Mouse (Mus musculus) heart, postnatal 0 days (tissue): Measurements from ENCODE around the gene AC109138.7. TPM values are rescaled to one million over a fixed set of nuclear protein-coding genes. Genes with fewer than 3 reads are reported as not detected.

Source experiments
- ATAC-seq: fragments of 200-750 bp; cut with Nextera tagmentation; 2 replicates; pipeline ENCODE4 v1.8.0; 2017; ENCODE audit warnings: low read depth, moderate number of reproducible peaks, moderate library complexity; ENCODE audit not compliant: insufficient read depth
- DNase-seq: peaks from one replicate; pipeline ENCODE4 v3.0.0-alpha.2; 2016; ENCODE audit warnings: low spot score
- H3K27ac ChIP-seq: fragments of 300-500 bp; sonication (generic); 2 replicates; pipeline ENCODE4 v1.5.1; 2014; ENCODE audit warnings: low read depth, mild to moderate bottlenecking
- H3K27me3 ChIP-seq: fragments of 300-500 bp; sonication (generic); 2 replicates; pipeline ENCODE4 v1.6.1; 2014; ENCODE audit warnings: low read length, mixed read lengths; ENCODE audit not compliant: control insufficient read depth, insufficient read depth
- H3K36me3 ChIP-seq: fragments of 300-500 bp; sonication (generic); replicated peaks from 2 replicates; pipeline ENCODE4 v1.6.1; 2014; ENCODE audit warnings: low read length, mixed read lengths; ENCODE audit not compliant: control insufficient read depth, insufficient read depth
- H3K4me1 ChIP-seq: fragments of 300-500 bp; sonication (generic); 2 replicates; pipeline ENCODE4 v1.6.1; 2014; ENCODE audit warnings: antibody characterized with exemption; ENCODE audit not compliant: control insufficient read depth, insufficient read depth
- H3K4me2 ChIP-seq: fragments of 300-500 bp; sonication (generic); 2 replicates; pipeline ENCODE4 v1.6.1; 2014; ENCODE audit warnings: low read depth, mild to moderate bottlenecking, low read length, moderate library complexity
- H3K4me3 ChIP-seq: fragments of 300-500 bp; sonication (generic); 2 replicates; pipeline ENCODE4 v1.5.1; 2014; ENCODE audit warnings: low read depth, low read length
- H3K9ac ChIP-seq: fragments of 300-500 bp; sonication (generic); replicated peaks from 2 replicates; pipeline ENCODE4 v1.6.1; 2014; ENCODE audit warnings: low read depth, low read length, mixed read lengths
- H3K9me3 ChIP-seq: fragments of 300-500 bp; sonication (generic); replicated peaks from 2 replicates; pipeline ENCODE4 v1.6.1; 2016; ENCODE audit warnings: low read length; ENCODE audit not compliant: control insufficient read depth
- CTCF ChIP-seq: IDR thresholded peaks from 2 replicates; pipeline ENCODE4 v1.5.1; 2016; ENCODE audit warnings: antibody characterized with exemption, control low read depth, low read depth
- EP300 ChIP-seq: IDR thresholded peaks from 2 replicates; pipeline ENCODE4 v1.6.1; 2016; ENCODE audit warnings: antibody characterized with exemption, low read depth
- WGBS: fragments of 180-500 bp; shearing (Covaris S2); extraction: QIAGEN DNeasy Blood & Tissue Kit; methylation state at CpG from one replicate; pipeline ENCODE4 v1.1.7; 2014; 5-methylcytosine and 5-hydroxymethylcytosine counted together
- polyA plus RNA-seq: library from polyadenylated mRNA; unstranded; fragments of >200 nt; fragmentation: Nextera tagmentation; extraction: Ambion mirVana; gene quantifications from 2 replicates; pipeline ENCODE4 v1.2.1, GENCODE M21; 2015
- total RNA-seq: library from RNA; depleted of rRNA; stranded (reverse); fragments of >200 nt; gene quantifications from 2 replicates; pipeline ENCODE4 v1.2.3, GENCODE M21; 2014; ENCODE audit warnings: low replicate concordance; rRNA removed

Gene AC109138.7
- not detected in 2 replicates for total RNA-seq
- not detected in 2 replicates for polyA plus RNA-seq

DNA sequence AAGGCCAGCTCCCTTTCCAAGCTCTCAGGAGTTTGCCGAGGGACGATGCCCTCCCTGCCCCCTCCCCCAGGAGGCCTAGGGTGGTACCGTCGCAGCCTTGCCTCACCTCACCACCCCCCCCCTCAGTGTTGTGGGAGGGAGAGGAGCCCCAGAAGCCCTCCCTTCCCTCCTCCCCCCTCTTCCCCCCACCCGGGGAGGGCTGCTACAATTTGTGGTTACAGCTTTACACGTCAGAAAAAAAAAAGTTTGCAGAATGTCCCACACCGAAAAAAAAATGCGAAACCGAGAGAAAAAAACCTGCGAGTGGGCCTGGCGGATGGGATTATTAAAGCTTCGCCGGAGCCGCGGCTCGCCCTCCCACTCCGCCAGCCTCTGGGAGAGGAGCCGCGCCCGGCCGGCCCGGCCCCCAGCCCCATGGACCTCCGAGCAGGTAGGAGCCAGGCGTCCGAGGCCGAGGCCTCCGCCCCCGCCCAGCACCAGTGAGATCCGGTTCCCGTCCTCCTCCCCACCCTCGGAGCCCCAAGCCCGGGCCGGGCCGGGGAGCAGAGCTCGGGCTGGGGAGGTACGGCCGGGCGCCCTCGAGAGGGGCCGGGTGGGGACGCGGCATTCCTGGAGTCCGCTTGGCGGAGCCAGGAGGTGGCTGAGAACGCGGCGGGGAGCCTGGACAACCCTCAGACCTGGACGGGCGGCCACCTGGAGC is at the start of gene AC109138.7, which contains the start of gene Clcf1:
AC109138.7 (plus strand) TSS at position 287 of the 700 bp plus-strand sequence.
Clcf1 (plus strand) TSS at position 168 of the 700 bp plus-strand sequence.
- TF ChIP-seq EP300 (no peak), CTCF (no peak)
- Histone ChIP-seq H3K9ac (peak within 1 kb of the TSS; percentile 61), H3K27me3 (peaks cover 42% of the 10 kb centered on the region), H3K4me2 (peak within 1 kb of the TSS; percentile 87), H3K36me3 (no peaks in the 10 kb centered on the region), H3K27ac (peak within 1 kb of the TSS; percentile 59), H3K9me3 (no peaks in the 10 kb centered on the region), H3K4me1 (peaks cover 16% of the 10 kb centered on the region), H3K4me3 (peak within 1 kb of the TSS; percentile 61)
- WGBS = under 1% methylated on average over 47 of the region's 49 CpGs
- DNase-seq (no peak), ATAC-seq (peak; percentile 28; the same call in 1 of the 2 replicates)

- peaks cover 26% of the 10 kb centered on the region for H3K36me3 ChIP-seq
- no peaks in the 10 kb centered on the region for H3K9me3 ChIP-seq
- no peak overlapping the region for H3K9ac ChIP-seq
- H3K4me1 ChIP-seq = peaks cover 7% of the 10 kb centered on the region
- no peak for ATAC-seq
- no peaks in the 10 kb centered on the region for H3K27me3 ChIP-seq
- TF ChIP-seq CTCF (no peak), EP300 (no peak)
- H3K4me2 ChIP-seq = no peak overlapping the region
- 59% methylated on average over 2 of the region's 2 CpGs for WGBS
- no peak overlapping the region for H3K27ac ChIP-seq
- no peak for DNase-seq
- H3K4me3 ChIP-seq = no peak overlapping the region
Observed at GRCm38 (mm10) chr19:4164721-4165120, 49.4 kb upstream of the AC109138.7 start.

DNA sequence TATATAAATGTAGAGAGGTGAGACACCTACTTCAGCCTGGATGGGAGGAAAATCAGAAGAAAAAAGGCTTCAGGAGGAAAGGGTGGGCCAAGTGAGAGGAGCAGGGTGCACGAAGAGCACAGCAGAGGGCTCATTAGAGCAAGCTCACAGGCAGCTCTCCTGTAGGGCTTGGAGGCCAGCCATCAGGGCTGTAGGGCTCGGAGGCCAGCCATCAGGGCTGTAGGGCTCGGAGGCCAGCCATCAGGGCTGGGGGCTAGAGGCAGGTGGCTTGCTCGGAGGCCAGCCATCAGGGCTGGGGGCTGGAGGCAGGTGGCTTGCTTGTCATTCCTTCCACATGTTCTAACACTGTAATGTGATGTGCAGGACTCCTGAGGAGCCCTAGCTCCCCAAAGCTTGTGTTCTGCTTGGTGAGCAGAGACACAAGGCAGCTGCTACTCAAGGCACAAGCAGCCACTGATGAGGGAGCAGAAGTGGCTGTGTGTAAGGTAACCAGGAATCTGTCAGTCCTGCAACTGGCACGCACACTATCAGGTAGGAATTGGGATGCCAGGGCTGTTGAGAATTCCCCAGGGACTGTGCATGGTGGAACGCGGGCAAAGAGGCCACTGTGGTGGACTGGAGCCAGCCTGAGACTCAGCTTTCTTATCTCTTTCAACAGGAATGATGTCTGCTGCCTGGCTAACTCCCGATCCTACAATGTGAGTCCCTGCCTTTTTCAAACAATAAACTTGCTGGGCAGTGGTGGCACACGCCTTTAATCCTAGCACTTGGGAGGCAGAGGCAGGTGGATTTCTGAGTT is 47.3 kb upstream of the AC109138.7 start:
- peak; percentile 72; the same call in 1 of the 2 replicates for TF ChIP-seq EP300
- no peak for TF ChIP-seq CTCF
- ATAC-seq (peak; percentile 10), DNase-seq (peak; percentile 61)
- peak overlapping the region; percentile 79 for H3K27ac ChIP-seq
- H3K4me2 ChIP-seq = no peak overlapping the region
- no peaks in the 10 kb centered on the region for H3K9me3 ChIP-seq
- H3K9ac ChIP-seq = no peak overlapping the region
- H3K4me3 ChIP-seq = no peak overlapping the region
- 32% methylated on average over 9 of the region's 9 CpGs for WGBS
- 0 out of 2 replicates have a peak, but pooled peaks cover 8% of the 10 kb centered on the region for H3K36me3 ChIP-seq
- no peaks in the 10 kb centered on the region for H3K27me3 ChIP-seq
- H3K4me1 ChIP-seq = peaks cover 29% of the 10 kb centered on the region

DNA sequence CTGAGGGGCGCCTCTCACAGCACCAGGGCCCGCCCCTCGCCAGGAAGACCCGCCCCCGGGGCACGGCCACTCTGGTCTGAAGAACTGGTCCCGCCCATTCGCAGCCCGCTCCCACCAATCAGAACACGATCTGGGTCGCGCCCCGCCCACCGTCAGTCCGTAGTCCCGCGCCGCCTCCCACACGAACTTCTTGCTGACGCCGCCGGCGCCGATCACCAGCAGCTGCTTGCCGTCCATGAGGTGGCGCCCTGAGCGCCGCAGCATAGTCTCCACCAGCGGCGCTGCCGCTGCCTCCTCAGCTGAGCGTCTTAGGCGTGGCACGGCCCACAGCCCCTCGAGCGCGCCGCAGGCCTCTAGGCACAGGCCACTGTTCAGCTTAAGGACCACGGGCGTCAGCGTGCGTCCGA is 44.8 kb upstream of the AC109138.7 start:
- Histone ChIP-seq H3K4me2 (peak overlapping the region; percentile 73), H3K27me3 (no peaks in the 10 kb centered on the region), H3K4me3 (peak overlapping the region; percentile 40), H3K4me1 (peaks cover 38% of the 10 kb centered on the region), H3K27ac (peak overlapping the region; percentile 92), H3K9ac (peak overlapping the region; percentile 68), H3K36me3 (0 out of 2 replicates have a peak, but pooled peaks cover 8% of the 10 kb centered on the region), H3K9me3 (no peaks in the 10 kb centered on the region)
- DNase-seq (peak; percentile 99), ATAC-seq (peak; percentile 84)
- peak; percentile 65; the same call in 1 of the 2 replicates for TF ChIP-seq EP300
- peak; percentile 95 for TF ChIP-seq CTCF
- WGBS = under 1% methylated on average over 43 of the region's 43 CpGs

DNA sequence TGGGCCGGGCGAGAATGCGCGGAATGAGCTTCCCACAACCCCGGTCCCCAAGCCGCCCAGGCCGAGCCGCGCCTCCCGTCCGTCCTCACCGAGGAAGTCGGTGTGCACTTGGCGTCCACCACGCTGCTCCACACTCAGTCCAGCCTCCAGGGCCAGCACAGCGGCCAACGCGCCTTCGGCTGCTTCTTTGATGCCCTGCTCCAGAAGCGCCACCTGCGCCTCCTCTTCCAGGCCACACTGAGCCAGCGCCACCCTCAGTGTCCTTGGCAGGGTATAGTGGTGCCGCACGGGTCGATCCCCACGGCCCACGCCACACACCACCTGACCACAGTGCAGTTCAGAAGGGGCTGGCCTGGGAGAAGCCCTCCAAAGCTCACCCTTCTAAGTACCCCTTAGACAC is 44.3 kb upstream of the AC109138.7 start:
- Histone ChIP-seq H3K4me3 (peak overlapping the region; percentile 40), H3K27ac (peak overlapping the region; percentile 92), H3K36me3 (0 out of 2 replicates have a peak, but pooled peaks cover 8% of the 10 kb centered on the region), H3K9ac (peak overlapping the region; percentile 68), H3K4me2 (peak overlapping the region; percentile 73), H3K27me3 (no peaks in the 10 kb centered on the region), H3K9me3 (no peaks in the 10 kb centered on the region), H3K4me1 (peaks cover 38% of the 10 kb centered on the region)
- DNase-seq (no peak), ATAC-seq (peak; percentile 1)
- TF ChIP-seq EP300 (0 out of 2 replicates have a peak, but pooled peaks have one; percentile 16), CTCF (no peak)
- WGBS = 8% methylated on average over 25 of the region's 27 CpGs
